Mouse (Mus musculus) left cerebral cortex, postnatal 36 days (tissue): ENCODE results near the gene Frmd5. TPM values are rescaled to one million over a fixed set of nuclear protein-coding genes. Genes with fewer than 3 reads are reported as not detected.
"Not testable (repeated sequence)": the region's sequence is repeated elsewhere in the genome, so short reads cannot be mapped to it uniquely, and the experiment has no call there.

Experiments
- DNase-seq, 2 experiments: peaks; one replicate each; pipeline ENCODE4 v3.0.0; 2021 to 2022; ENCODE audit warnings: low spot score in 2 of 2, mixed read lengths in 1 of 2
- intact Hi-C: fragments of 180-260 bp; cut with DNase I; formaldehyde crosslinking; loops from one replicate; pipeline ENCODE4 v1.15.1; 2025
- total RNA-seq, 2 experiments: library from RNA; stranded (reverse); gene quantifications; 2 replicates each; pipeline ENCODE4 v1.2.3; 2021

Frmd5 gene
- 10 to 100 TPM; 49.4 to 55.2 TPM for total RNA-seq

DNA sequence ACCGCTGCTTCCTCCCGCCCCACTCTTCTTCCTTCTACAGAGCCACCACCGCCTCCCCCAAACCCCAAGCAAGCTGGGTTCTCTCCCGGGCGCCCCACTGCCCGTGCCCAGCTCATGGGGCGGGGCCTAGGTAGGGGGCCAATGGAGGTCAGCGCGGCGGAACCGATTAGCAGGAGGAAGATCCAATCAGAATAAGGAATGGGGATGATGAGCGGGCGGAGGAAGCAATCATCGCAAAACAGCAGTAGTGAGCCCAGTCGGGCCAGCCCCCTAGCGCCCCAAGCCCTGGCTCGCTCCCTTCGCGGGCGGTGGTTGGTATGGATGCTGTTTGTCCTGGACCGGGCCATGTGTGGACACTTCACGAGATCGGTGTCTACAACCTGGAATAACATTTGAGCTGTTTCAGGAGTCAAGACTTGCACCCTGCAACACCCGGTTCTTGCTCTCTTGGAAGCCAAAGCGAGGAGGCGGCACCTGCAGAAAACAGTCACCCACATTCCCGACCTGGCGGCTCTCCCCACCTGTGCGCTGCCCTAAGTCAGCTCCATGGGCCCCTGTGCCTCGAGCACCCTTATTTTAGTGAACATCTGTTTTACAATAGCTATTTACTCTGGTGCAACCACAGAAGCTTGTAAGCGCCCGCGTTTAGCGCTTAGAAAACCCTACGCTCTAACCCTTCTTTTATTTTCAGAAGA, at the start of gene Frmd5:
Gene Frmd5 (minus strand): TSS at position 129 of the 695 bp plus-strand sequence.
- intact Hi-C loops = loop anchor here (5.0 kb wide), 1 partner anchor 95 kb away; no protein-coding TSS in a partner anchor
- peak; percentile 93 to 94 for DNase-seq

GRCm38 (mm10) chr2:121853974-121854373, 47.1 kb upstream of the Frmd5 start:
- intact Hi-C loops = no loop called here

GRCm38 (mm10) chr2:121852045-121852444, 45.2 kb upstream of the Frmd5 start:
- intact Hi-C loops = no loop called here
- DNase-seq = no peak

More at GRCm38 (mm10) chr2:121853974-121854373, 47.1 kb upstream of the Frmd5 start:
- DNase-seq = no peak

- intact Hi-C loops = no loop called here
- DNase-seq = no peak
Measured at GRCm38 (mm10) chr2:121846050-121846449, 39.2 kb upstream of the Frmd5 start.

DNA sequence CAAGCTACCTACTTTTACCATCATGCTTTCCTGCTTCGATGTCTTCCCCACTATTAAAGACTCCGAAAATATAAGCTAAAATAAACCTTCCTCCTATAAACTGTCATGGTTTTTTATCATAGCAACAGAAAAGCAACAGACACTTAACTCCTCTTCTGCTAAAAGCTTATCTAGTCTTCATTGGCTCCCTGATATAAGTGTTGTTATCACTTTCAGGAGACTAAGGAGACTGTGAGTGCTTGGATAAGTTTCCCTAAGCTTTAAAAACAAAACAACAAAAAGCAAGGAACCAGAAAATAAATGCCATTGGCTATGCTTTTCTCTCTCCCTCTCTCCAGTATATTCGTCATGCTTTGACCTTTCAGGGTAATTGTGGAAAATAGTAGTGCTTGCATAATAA, 35.4 kb upstream of the Frmd5 start:
- intact Hi-C loops = no loop called here
- DNase-seq = no peak

- intact Hi-C loops = no loop called here
- DNase-seq = no peak
Measured at GRCm38 (mm10) chr2:121841453-121841852, 34.6 kb upstream of the Frmd5 start.

- intact Hi-C loops = no loop called here
Measured at GRCm38 (mm10) chr2:121834926-121835325, 28.0 kb upstream of the Frmd5 start.

GRCm38 (mm10) chr2:121832484-121832894, 25.6 kb upstream of the Frmd5 start:
- intact Hi-C loops = loop anchor here (2.0 kb wide), 1 partner anchor 262 kb away; no protein-coding TSS in a partner anchor
- peak in 1 of 2 experiments; percentile 39 for DNase-seq

More at GRCm38 (mm10) chr2:121834926-121835325, 28.0 kb upstream of the Frmd5 start:
- DNase-seq = no peak

- DNase-seq = no peak
- intact Hi-C loops = no loop called here
Measured at GRCm38 (mm10) chr2:121828411-121828810, 21.5 kb upstream of the Frmd5 start.

GRCm38 (mm10) chr2:121826189-121826588, 19.3 kb upstream of the Frmd5 start:
- no peak for DNase-seq
- intact Hi-C loops = no loop called here

GRCm38 (mm10) chr2:121824653-121825052, 17.8 kb upstream of the Frmd5 start:
- DNase-seq = no peak
- intact Hi-C loops = no loop called here

DNA sequence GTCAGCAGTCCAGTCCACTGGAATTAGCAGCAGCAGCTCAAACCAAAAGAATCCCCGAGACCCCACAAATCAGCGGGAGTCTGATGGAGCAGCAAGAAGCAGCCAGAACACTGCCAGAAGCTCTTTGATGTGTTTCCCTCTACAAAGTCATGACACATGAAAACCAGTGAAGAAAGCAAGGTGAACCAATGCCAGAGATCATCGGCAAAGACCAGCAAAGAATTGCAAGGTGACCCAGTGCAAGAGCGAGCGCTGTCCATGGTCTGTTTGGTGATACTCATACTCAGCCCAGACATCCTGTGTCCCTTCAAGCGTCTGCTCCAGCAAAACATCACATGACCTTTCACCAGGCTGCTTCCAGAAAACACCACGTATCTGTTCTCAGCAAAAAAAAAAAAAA, 14.9 kb upstream of the Frmd5 start:
- intact Hi-C loops = no loop called here
- DNase-seq = no peak

DNA sequence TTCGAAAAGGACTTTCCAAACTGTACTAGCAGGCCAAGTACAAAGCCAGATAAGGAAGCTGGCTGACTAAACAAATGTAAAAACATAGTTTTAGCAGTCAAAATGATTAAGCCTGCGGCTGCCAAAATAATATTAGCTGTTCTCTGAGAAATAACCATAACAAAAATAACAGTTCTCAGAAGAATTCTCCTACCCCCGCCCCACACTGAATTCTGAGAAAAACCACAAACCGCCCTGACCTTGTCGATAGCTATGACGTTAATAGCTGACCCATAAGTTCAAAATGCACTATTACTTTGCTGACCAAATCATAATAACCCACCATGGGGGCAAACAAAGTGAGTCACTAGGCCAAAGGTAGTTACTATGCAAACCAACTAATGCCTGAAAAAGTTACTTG, 4.0 kb upstream of the Frmd5 start:
- intact Hi-C loops = not testable (repeated sequence)

DNA sequence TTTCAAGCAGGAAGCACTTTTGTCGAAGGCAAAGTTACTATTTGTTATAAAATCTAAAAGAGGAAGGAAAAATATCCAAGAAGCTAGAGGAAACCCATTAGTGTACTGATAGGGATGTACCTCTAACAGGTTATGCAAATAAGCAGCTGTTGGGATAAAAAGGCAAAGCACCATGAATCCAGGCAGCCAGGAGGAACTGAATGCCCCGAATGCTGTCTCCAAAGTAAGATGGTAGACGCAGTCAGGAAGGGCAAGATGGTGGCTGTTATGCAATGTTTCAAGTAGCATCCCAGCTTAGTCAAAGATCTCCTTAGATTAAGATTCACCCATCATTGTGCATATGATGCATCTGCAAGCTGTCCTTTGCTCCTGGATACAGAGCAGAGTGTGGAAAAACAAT, 2.2 kb upstream of the Frmd5 start:
- no peak for DNase-seq
- intact Hi-C loops = loop anchor here (5.0 kb wide), 1 partner anchor 97 kb away; no protein-coding TSS in a partner anchor

More for the DNA sequence above, 4.0 kb upstream of the Frmd5 start:
- not testable (repeated sequence) for DNase-seq

GRCm38 (mm10) chr2:121806171-121806943, 530 bp downstream of the Frmd5 start:
- peak; percentile 37 to 70 for DNase-seq
- intact Hi-C loops = loop anchor here (5.0 kb wide), 1 partner anchor 94 kb away; no protein-coding TSS in a partner anchor

DNA sequence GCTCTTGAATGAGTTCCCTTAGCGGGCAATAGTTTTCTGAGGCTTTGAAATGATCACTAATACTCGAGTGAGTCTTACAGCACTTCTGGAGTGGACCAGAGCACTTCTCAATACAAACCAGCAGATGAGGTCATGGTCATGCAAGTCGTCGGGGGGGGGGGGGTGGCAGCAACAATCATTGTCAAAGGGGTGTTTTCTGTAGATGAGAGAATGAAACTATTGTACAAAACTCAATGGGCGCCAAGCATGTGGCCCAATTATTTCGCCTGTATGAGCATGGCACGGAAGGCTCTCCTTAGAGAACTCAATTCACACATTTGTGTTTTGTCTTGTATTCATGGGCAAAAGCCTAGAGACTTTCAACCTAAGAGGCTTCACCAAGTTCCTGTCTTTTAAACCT, 7.8 kb downstream of the Frmd5 start:
- no peak for DNase-seq
- intact Hi-C loops = no loop called here

- intact Hi-C loops = no loop called here
- no peak for DNase-seq
Measured at GRCm38 (mm10) chr2:121795995-121796394, 10.9 kb downstream of the Frmd5 start.

DNA sequence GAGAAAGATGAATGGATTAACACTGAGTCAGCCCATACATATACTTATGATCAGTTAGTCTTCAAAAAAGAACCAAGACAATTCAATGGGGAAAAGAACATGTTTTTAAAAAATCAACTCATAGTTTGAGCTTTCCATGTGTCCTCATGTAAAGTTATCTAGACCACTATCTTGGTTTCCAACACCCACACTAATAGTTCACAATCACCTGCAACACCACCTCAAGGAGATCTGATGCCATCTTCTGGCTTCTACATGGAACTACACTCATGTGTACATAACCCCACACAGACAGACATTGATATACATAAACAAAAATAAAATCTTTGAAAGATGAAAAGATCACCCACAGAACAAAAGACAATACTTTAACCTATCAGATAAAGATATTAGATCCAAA, 17.1 kb downstream of the Frmd5 start:
- DNase-seq = no peak
- intact Hi-C loops = no loop called here

DNA sequence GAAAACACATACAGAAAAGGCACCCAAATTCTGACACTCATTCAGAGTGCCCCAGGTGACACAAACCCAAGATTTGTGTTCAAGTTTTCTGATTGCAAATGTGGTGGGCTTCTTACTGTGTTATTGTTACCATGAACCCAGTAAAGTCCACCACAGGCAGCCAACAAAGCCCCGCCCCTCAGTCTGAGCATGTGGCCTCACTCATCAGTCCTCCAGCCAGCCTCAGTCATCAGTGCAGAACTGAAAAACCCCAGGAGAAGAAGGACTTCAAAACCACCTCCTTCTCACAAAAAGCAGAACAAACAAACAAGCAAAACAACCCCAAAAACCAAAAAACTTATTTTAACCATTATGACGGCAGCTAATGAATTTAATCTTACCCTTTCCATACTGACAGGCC, 18.5 kb downstream of the Frmd5 start:
- DNase-seq = no peak
- intact Hi-C loops = no loop called here

DNA sequence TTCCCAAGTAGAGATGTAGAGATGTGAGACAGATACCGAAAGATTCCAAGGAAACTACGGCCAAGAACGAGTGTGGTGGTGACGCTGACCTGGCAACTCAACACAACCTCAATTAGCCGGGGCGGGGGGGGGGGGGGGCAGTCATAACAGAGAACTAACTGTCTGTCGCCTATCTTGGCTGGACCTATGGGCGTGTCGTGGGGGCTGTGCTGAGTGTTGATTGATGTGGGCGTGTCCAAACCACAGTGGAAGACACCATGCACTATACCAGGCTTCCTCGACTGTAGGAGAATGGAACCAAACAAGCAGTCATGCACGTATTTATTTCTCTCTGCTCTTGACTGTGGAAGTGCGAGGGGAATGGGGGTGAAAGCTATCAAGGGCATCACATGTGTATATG, 19.1 kb downstream of the Frmd5 start:
- no peak for DNase-seq
- intact Hi-C loops = no loop called here

DNA sequence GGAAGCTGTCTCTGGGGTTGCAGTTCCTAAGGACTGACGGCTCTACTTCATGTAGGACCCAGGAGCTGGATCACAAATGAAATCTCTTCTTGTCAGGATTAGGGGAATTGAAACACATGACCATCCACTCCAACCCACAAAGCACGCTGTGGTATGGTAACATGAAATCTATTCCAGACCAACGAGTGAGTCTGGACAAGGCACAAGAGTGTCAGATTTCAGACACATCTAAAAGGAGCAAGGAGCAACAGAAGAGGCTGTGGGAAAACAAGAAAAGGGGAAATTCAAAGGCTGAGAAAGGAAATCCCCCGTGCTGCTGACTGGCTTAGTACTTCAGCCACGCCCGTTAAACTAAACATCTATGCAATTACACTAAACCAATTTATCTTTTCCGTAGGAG, 19.6 kb downstream of the Frmd5 start:
- intact Hi-C loops = no loop called here
- no peak for DNase-seq
